Mouse (Mus musculus) small intestine, adult 2 months (tissue): ENCODE measurements at regions not wholly inside any gene's neighbourhood (a gene's known extent, or its start where the extent isn't known, plus 50 kb on each side); places are given as distances from the start of the nearest gene placed in this dataset.

ENCODE experiments used
- CTCF ChIP-seq: fragments of 200-500 bp; IDR thresholded peaks from 2 replicates; pipeline ENCODE4 v1.5.1; 2012; ENCODE audit warnings: low read depth, mild to moderate bottlenecking, control low read depth, inconsistent platforms, low read length, moderate library complexity, mixed read lengths; ENCODE audit not compliant: insufficient replicate concordance, insufficient read length; ENCODE audit errors: extremely low read depth
- POLR2A ChIP-seq: fragments of 200-500 bp; IDR thresholded peaks from 2 replicates; pipeline ENCODE4 v1.6.1; 2012; ENCODE audit warnings: low read depth, mild to moderate bottlenecking, control low read depth, inconsistent platforms, low read length, moderate library complexity

GRCm38 (mm10) chr10:45783026-45783425, 205.4 kb downstream of the Hace1 start:
- TF ChIP-seq POLR2A (no peak), CTCF (no peak)
